Mouse (Mus musculus): ENCODE measurements at regions not wholly inside any gene's neighbourhood (a gene's known extent, or its start where the extent isn't known, plus 50 kb on each side); places are given as distances from the start of the nearest gene placed in this dataset.

DNA sequence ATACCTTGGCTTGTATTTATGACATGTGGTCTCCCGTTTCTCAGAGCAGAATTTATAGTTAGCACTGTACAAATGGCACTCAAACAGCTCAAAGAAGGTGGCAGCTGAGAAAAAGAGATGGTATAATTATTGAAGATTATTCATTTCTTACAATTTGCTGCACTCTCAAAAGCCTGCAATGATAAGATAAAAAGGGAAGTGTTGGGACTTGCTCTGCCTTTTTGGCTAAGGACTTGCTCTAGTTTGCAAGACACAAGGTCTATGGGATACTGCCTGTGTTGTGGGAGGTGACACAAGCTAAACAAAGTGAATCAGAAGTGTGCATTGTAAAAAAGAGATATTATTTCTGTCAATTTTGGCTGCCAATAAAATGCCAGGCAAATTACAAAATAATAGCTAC lies 340.2 kb upstream of the Pik3r1 start:
- no peaks in the 10 kb centered on the region for H3K36me3 ChIP-seq
- H3K9ac ChIP-seq: no peak overlapping the region
- no peaks in the 10 kb centered on the region for H3K9me3 ChIP-seq
- H3K4me3 ChIP-seq: no peak overlapping the region
- ATAC-seq (ENCODE audit: borderline replicate concordance, extremely low read depth, low FRiP score, low TSS enrichment): no peak
- no peak overlapping the region for H3K27ac ChIP-seq
- H3K4me1 ChIP-seq: peaks cover under 1% of the 10 kb centered on the region; the same call in 1 of the 2 replicates
- 55% methylated on average over 1 of the region's 1 CpGs for WGBS
- H3K27me3 ChIP-seq: no peaks in the 10 kb centered on the region
- H3K4me2 ChIP-seq: no peak overlapping the region

DNA sequence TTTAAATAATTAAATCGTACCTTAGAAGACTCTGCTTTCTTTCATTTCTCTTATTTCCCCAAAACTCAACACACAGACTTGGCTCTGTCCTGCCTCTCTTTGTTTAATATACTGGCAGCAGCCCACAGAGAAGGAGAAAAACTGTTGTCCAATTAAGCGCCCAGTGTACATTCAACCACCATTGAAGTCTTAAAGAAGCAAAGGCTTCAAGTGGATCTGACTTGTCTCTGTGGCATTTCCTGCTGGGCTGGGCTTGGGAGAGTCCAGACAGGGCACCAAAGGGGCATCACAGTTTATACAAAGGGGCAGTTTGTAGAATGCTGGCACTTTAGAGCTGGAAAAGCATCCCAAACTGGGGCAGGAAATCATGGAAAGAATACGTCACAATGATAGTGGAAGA lies 340.9 kb upstream of the Pik3r1 start:
- Histone ChIP-seq H3K4me2 (no peak overlapping the region), H3K9me3 (no peaks in the 10 kb centered on the region), H3K4me3 (no peak overlapping the region), H3K27me3 (no peaks in the 10 kb centered on the region), H3K36me3 (no peaks in the 10 kb centered on the region), H3K9ac (no peak overlapping the region), H3K4me1 (no peaks in the 10 kb centered on the region), H3K27ac (no peak overlapping the region)
- 71% methylated on average over 3 of the region's 3 CpGs for WGBS
- ATAC-seq (ENCODE audit: borderline replicate concordance, extremely low read depth, low FRiP score, low TSS enrichment): no peak

DNA sequence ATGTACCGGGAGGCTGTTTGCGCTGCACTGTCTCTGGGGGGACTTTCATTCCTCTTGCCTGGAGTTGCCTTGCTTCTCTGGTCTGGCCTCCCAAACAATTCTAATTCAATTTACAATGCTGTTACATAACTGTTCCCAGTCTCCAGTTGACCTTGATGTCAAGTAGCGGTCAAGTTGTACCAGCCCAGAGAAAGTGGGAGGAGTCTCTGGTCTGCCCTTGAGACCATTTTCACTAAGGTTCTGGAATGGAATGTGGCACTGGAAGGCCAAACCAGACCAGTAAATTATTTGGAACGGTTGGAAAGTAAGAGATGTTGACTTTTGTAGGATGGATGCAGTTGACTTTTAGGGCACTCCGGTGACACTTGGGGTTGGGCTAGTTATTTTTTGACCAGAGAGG lies 345.9 kb upstream of the Pik3r1 start:
- Histone ChIP-seq H3K36me3 (no peaks in the 10 kb centered on the region), H3K4me1 (no peaks in the 10 kb centered on the region), H3K9me3 (no peaks in the 10 kb centered on the region), H3K4me3 (no peak overlapping the region), H3K27me3 (no peaks in the 10 kb centered on the region), H3K9ac (no peak overlapping the region), H3K4me2 (no peak overlapping the region), H3K27ac (0 out of 2 replicates have a peak overlapping the region, but pooled peaks have one; percentile 23)
- 77% methylated on average over 5 of the region's 5 CpGs for WGBS
- no peak for ATAC-seq (ENCODE audit: borderline replicate concordance, extremely low read depth, low FRiP score, low TSS enrichment)

GRCm38 (mm10) chr13:102122341-102122740 lies 354.3 kb upstream of the Pik3r1 start:
- Histone ChIP-seq H3K27ac (no peak overlapping the region), H3K4me3 (no peak overlapping the region), H3K36me3 (no peaks in the 10 kb centered on the region), H3K4me1 (no peaks in the 10 kb centered on the region), H3K4me2 (no peak overlapping the region), H3K9ac (no peak overlapping the region), H3K27me3 (no peaks in the 10 kb centered on the region), H3K9me3 (no peaks in the 10 kb centered on the region)
- 84% methylated on average over 6 of the region's 6 CpGs for WGBS
- ATAC-seq (ENCODE audit: borderline replicate concordance, extremely low read depth, low FRiP score, low TSS enrichment): no peak

GRCm38 (mm10) chr13:102127933-102128430 lies 360.0 kb upstream of the Pik3r1 start:
- Histone ChIP-seq H3K4me2 (no peak overlapping the region), H3K9me3 (no peaks in the 10 kb centered on the region), H3K27ac (no peak overlapping the region), H3K9ac (no peak overlapping the region), H3K36me3 (no peaks in the 10 kb centered on the region), H3K4me3 (no peak overlapping the region), H3K27me3 (no peaks in the 10 kb centered on the region), H3K4me1 (no peaks in the 10 kb centered on the region)
- ATAC-seq (ENCODE audit: borderline replicate concordance, extremely low read depth, low FRiP score, low TSS enrichment): no peak
- WGBS: 71% methylated on average over 4 of the region's 4 CpGs

GRCm38 (mm10) chr13:102131459-102131858 lies 363.4 kb upstream of the Pik3r1 start:
- H3K4me1 ChIP-seq: no peaks in the 10 kb centered on the region
- no peak for ATAC-seq (ENCODE audit: borderline replicate concordance, extremely low read depth, low FRiP score, low TSS enrichment)
- no peak overlapping the region for H3K9ac ChIP-seq
- H3K4me2 ChIP-seq: no peak overlapping the region
- H3K27me3 ChIP-seq: no peaks in the 10 kb centered on the region
- no peaks in the 10 kb centered on the region for H3K9me3 ChIP-seq
- no peak overlapping the region for H3K4me3 ChIP-seq
- H3K27ac ChIP-seq: no peak overlapping the region
- 90% methylated on average over 2 of the region's 2 CpGs for WGBS
- no peaks in the 10 kb centered on the region for H3K36me3 ChIP-seq

DNA sequence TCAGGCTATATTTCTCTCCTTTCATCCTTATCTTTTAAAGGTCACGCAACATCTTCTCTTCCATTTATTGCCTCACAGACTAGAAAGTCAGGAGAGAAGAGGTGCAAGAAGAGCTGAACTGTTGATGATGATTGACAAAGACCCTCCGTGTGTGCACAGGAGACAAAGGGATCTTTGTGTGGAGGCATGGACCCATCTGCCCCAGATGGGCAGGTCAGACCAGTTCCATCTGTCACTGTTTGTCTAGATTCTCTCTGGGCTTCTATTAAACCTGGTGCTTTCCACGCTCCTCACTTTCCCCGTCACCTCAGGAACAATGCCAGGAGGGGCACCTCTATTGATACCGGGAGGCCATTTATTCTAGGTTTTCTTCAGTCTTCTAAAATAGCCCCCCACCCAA lies 364.1 kb upstream of the Pik3r1 start:
- no peak overlapping the region for H3K9ac ChIP-seq
- WGBS: 71% methylated on average over 5 of the region's 5 CpGs
- H3K27ac ChIP-seq: no peak overlapping the region
- H3K4me1 ChIP-seq: no peaks in the 10 kb centered on the region
- no peaks in the 10 kb centered on the region for H3K9me3 ChIP-seq
- H3K27me3 ChIP-seq: no peaks in the 10 kb centered on the region
- H3K4me2 ChIP-seq: no peak overlapping the region
- ATAC-seq (ENCODE audit: borderline replicate concordance, extremely low read depth, low FRiP score, low TSS enrichment): no peak
- H3K36me3 ChIP-seq: no peaks in the 10 kb centered on the region
- no peak overlapping the region for H3K4me3 ChIP-seq

- H3K27me3 ChIP-seq: no peaks in the 10 kb centered on the region
- H3K36me3 ChIP-seq: no peaks in the 10 kb centered on the region
- no peak overlapping the region for H3K27ac ChIP-seq
- no peak overlapping the region for H3K9ac ChIP-seq
- no peak overlapping the region for H3K4me2 ChIP-seq
- H3K4me1 ChIP-seq: no peaks in the 10 kb centered on the region
- 65% methylated on average over 2 of the region's 2 CpGs for WGBS
- no peak overlapping the region for H3K4me3 ChIP-seq
- ATAC-seq (ENCODE audit: borderline replicate concordance, extremely low read depth, low FRiP score, low TSS enrichment): no peak
- no peaks in the 10 kb centered on the region for H3K9me3 ChIP-seq
These were observed 364.7 kb upstream of the Pik3r1 start for GRCm38 (mm10) chr13:102132696-102133095.

DNA sequence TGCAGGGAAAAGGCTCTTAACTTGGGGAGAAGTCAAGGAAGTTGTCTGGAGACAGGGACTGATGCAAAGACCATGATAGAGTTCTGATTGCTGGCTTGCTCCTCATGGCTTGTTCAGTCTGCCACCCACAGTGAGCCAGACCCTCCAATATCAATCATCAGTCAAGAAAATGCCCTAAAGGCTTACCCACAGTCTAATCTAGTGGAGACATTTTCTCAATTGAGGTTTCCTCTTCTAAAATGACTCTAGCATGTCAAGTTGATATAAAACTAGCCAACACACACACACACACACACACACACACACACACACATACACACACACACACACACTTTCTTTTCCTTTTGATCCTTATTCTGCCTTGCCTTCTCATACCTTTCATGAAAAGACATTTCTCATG lies 367.2 kb upstream of the Pik3r1 start:
- Histone ChIP-seq H3K27me3 (no peaks in the 10 kb centered on the region), H3K4me1 (no peaks in the 10 kb centered on the region), H3K4me2 (no peak overlapping the region), H3K9ac (no peak overlapping the region), H3K27ac (no peak overlapping the region), H3K9me3 (no peaks in the 10 kb centered on the region), H3K4me3 (no peak overlapping the region), H3K36me3 (no peaks in the 10 kb centered on the region)
- no peak for ATAC-seq (ENCODE audit: borderline replicate concordance, extremely low read depth, low FRiP score, low TSS enrichment)

DNA sequence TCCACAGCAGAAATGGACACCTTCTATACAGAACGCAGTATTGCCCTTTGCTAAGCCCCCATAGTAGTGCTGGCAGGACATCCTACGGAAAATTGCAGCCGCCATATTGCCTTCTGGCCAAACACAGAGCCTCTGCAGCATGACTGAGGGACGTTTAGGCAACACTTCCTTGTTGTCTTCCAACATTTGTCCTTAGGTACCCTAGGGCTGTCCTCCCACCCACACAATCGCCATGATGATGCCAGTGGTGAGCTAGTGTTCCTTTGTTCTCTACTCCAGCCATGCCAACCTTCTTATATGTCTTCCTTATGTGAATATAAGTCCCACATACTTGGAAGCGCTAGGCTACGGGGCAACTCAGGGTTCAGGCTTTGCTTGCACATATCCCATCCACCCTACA lies 375.0 kb upstream of the Pik3r1 start:
- ATAC-seq (ENCODE audit: borderline replicate concordance, extremely low read depth, low FRiP score, low TSS enrichment): no peak
- Histone ChIP-seq H3K27me3 (no peaks in the 10 kb centered on the region), H3K4me1 (no peaks in the 10 kb centered on the region), H3K27ac (no peak overlapping the region), H3K36me3 (no peaks in the 10 kb centered on the region), H3K9me3 (no peaks in the 10 kb centered on the region), H3K4me2 (no peak overlapping the region), H3K9ac (no peak overlapping the region), H3K4me3 (no peak overlapping the region)
- 90% methylated on average over 7 of the region's 7 CpGs for WGBS

DNA sequence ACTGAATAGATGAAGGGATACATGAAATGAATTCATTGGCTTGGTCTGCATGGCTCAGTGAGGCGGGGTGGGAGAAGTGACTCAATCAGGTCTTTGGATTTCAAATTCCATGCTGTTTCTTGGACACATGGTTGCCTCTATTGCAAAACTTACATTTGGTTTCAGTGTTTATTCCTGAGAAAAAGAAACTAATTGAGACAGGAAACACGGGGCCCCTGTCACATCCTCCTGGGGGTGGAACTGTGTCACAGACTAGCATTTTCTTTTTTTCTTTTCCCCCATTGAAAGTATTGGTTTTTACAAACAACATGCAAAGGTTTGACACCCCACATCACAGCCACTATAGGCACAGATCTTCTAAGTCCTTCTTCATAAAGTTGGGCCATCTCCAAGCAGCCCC lies 375.8 kb upstream of the Pik3r1 start:
- H3K27me3 ChIP-seq: no peaks in the 10 kb centered on the region
- no peaks in the 10 kb centered on the region for H3K36me3 ChIP-seq
- H3K4me1 ChIP-seq: no peaks in the 10 kb centered on the region
- H3K9ac ChIP-seq: no peak overlapping the region
- 65% methylated on average over 2 of the region's 2 CpGs for WGBS
- H3K4me3 ChIP-seq: no peak overlapping the region
- no peak overlapping the region for H3K4me2 ChIP-seq
- ATAC-seq (ENCODE audit: borderline replicate concordance, extremely low read depth, low FRiP score, low TSS enrichment): no peak
- H3K9me3 ChIP-seq: no peaks in the 10 kb centered on the region
- no peak overlapping the region for H3K27ac ChIP-seq

GRCm38 (mm10) chr13:102148039-102148438 lies 380.0 kb upstream of the Pik3r1 start:
- no peaks in the 10 kb centered on the region for H3K4me1 ChIP-seq
- no peak overlapping the region for H3K27ac ChIP-seq
- no peak overlapping the region for H3K9ac ChIP-seq
- WGBS: 82% methylated on average over 2 of the region's 2 CpGs
- H3K4me2 ChIP-seq: no peak overlapping the region
- ATAC-seq (ENCODE audit: borderline replicate concordance, extremely low read depth, low FRiP score, low TSS enrichment): no peak
- H3K4me3 ChIP-seq: no peak overlapping the region
- no peaks in the 10 kb centered on the region for H3K36me3 ChIP-seq
- no peaks in the 10 kb centered on the region for H3K9me3 ChIP-seq
- no peaks in the 10 kb centered on the region for H3K27me3 ChIP-seq

Measured in lung, embryonic 15.5 days (tissue).